Mouse (Mus musculus): ENCODE measurements at regions not wholly inside any gene's neighbourhood (a gene's known extent, or its start where the extent isn't known, plus 50 kb on each side); places are given as distances from the start of the nearest gene placed in this dataset.

DNA sequence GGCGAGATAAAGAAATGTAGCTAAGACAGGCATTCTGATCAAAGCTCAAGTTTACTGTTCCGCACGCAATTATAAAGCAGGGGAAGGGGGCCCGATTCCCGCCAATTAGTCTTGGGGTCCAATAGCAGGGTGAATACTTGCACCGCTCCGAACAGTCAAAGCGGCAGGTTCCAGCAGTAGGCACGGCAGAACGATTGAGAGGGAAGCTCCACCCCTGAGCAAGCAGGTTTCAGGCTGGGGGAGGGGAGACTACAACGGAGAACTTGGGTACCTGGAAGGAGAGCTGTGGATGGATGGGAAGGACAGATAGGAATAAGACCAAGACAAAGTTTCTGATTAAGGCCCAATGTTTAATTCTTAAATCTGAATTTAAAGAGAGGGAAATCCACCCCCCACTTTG, 618.8 kb downstream of the Adcyap1 start:
- no peak overlapping the region for H3K27ac ChIP-seq (ENCODE audit: insufficient read depth, low read depth, low read length, poor library complexity, severe bottlenecking)
- H3K4me3 ChIP-seq (ENCODE audit: insufficient read depth in 1 of 2, low read depth in 1 of 2, low read length in 2 of 2, poor library complexity in 1 of 2, severe bottlenecking in 1 of 2): peak overlapping the region; percentile 35 to 36
- H3K4me1 ChIP-seq (ENCODE audit: control insufficient read depth in 2 of 2, insufficient read depth in 2 of 2, low read length in 2 of 2, poor library complexity in 1 of 2): peaks cover 0 to 2% of the 10 kb centered on the region in 2 experiments; a peak in 3 of 4 replicates
- H3K9ac ChIP-seq (ENCODE audit: insufficient read depth, low read depth, low read length, poor library complexity, severe bottlenecking): no peak overlapping the region
- H3K36me3 ChIP-seq (ENCODE audit: control insufficient read depth, insufficient read depth, low read length, poor library complexity, severe bottlenecking): no peaks in the 10 kb centered on the region
- H3K9me3 ChIP-seq (ENCODE audit: control insufficient read depth, insufficient read depth, low read depth, low read length): no peaks in the 10 kb centered on the region
- in situ Hi-C loops (cut with MboI; ENCODE audit: low sequenced_read_pairs in 2 of 2, unreplicated experiment in 2 of 2): no loop called here
- DNase-seq (ENCODE audit: low read depth, low spot score): peak; percentile 31
- no peak for TF ChIP-seq MAFK (IDR thresholded peaks at IDR 0.05; ENCODE audit: insufficient read depth, low read depth, low read length)
- no peak for TF ChIP-seq CHD2 (IDR thresholded peaks at IDR 0.05; ENCODE audit: low read depth, low read length)
- no peak for TF ChIP-seq HCFC1 (IDR thresholded peaks at IDR 0.05; ENCODE audit: borderline replicate concordance, insufficient read depth, low read length)
- TF ChIP-seq ZC3H11A (IDR thresholded peaks at IDR 0.05; ENCODE audit: borderline replicate concordance, low read depth, low read length): no peak
- TF ChIP-seq ZNF384 (IDR thresholded peaks at IDR 0.05; ENCODE audit: low read depth, low read length): no peak

Measured in ES-E14 (cell line).